Mouse (Mus musculus): ENCODE measurements around the gene Celsr1.

The Celsr1 gene

DNA sequence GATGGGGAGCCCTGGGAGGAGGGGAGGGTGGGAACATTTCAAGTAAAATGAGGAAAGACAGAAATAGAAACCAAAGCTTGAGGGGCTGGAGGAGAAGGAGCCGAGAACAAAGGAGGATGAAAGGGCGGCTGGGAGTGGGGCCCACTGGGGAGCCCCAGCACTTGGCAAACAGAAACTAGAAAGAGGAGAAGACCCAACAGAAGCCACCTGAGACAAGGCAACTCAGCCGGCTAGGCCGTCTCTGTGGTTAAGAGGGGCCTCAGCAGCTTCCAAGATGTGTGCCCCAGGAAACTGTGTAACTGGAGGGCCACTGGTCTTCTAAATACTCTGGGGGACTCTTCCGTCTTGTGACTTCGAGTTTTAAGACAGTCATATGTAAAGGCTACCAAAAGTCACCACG, 72.4 kb downstream of the Celsr1 start:
- no peak for DNase-seq (ENCODE audit: low spot score in 2 of 2)

GRCm38 (mm10) chr15:85956202-85956601, 77.4 kb downstream of the Celsr1 start:
- DNase-seq (ENCODE audit: low spot score in 2 of 2) = no peak

DNA sequence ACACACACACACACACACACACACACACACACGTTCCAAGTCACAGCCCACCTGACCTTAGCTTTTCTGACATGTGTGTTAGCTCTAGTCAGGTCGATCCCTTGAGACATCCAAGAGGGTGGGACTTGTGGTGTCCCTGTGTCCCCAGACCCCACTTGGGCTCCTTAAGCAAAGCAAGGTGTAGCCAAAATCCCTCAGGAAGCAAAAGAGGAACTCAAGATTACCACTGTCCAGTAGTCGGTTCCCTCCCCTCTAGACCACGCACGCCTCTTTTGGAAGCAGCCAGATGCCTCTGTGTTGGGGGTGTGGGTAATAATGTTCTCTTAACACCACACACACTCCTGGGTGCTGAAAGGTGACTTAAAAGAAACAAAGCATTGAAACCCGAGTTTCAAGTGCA, 80.1 kb downstream of the Celsr1 start:
- DNase-seq (ENCODE audit: low spot score in 2 of 2) = no peak

DNA sequence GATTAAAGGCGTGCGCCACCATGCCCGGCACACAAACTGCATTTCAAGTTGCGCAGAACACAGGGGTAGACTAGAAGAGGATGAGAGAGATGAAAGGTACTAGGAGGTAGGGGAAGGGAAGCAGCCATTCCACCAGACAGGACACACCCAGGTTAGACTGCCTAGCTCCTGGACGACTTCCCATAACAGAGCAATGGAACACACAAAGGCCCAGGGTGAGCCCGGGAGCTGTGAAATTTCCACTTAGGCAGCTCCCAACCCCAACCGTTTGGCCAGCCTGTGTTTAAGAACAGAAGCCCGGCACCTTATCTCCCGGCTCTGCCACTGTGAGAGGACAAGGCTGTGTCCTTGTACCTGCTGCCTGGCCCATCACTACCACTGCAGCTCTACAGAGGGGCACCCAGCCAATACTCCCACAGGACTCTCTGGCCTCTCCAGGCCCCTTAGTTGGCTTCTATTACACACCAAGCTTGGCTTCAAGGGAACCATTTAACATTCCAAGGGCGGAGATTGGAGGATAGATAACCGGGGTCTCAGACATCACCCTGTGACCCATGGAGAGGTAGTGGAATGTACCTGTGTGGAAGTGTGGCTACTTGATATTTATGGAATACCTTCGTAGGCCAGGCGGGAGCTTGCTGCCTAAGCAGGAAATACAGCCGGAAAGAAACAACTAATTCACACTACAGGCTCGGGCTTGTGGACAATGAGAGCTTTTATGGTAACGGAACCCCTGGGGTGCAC, 84.0 kb downstream of the Celsr1 start:
- DNase-seq (ENCODE audit: low spot score in 2 of 2) = no peak

- DNase-seq (ENCODE audit: low spot score in 2 of 2) = no peak
These were observed 85.6 kb downstream of the Celsr1 start for GRCm38 (mm10) chr15:85947967-85948366.

DNA sequence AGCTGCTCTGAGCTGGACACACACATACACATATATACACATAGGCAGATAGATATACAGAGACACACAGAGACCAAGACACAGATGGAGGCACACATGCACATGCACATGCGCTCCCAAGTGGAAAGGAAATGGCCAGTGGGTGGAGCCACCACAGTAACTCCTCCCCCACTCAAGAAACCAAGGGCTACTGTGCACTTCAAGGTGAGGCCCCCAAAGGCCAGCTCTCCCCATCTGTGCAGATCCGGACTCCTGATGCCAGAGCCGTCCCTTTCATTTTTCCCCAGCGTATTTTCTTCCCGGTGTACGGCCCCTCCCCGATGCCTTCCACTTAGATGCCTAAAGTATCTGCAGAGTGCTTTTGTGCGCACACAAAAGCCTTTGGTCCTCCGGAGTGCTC, 86.0 kb downstream of the Celsr1 start:
- DNase-seq (ENCODE audit: low spot score in 2 of 2) = no peak

DNA sequence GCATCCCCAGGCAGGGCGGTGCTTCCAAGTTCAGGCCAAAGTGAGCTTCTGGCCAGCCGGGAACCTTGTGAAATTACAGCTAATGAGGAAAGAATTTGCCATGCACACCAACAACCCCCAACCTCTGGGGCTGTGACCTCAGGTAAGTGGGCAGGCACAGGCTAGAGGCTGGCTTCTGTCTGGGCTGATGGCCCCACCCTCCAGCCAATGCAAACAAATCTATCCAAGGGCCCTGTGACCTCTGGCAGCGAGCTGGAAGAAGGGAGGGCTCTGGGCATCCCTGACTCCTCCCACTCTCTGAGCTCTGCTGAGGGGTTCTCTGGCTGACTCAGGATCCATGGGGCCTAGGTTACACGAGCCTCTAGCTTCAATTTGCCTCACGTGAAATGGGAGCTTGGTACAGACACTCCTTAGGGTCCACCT, 97.9 kb downstream of the Celsr1 start:
- no peak for DNase-seq (ENCODE audit: low spot score in 2 of 2)

DNA sequence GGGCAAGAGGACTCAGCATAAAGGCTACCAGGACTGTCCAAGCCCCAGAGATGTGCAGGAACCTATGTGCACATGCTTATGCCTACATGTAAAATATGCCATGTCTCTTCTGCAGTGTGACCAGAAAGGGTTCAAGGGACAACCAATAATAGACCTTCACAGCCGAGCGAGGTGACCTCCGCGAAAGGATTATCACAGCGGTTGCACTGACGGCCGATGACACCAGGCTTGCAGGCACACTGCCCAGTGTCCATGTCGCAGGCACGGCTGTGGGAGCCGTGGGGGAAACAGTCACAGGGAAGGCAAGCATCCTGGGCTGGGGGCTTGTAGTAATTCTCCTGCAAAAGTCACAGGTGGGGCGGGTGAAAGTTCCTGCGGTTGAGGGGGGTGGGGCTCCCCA, 105.4 kb downstream of the Celsr1 start:
- DNase-seq (ENCODE audit: low spot score in 2 of 2) = no peak

GRCm38 (mm10) chr15:85921855-85922254, 111.7 kb downstream of the Celsr1 start:
- DNase-seq (ENCODE audit: low spot score in 2 of 2) = no peak

- DNase-seq (ENCODE audit: low spot score in 2 of 2) = no peak
These were observed 113.7 kb downstream of the Celsr1 start for GRCm38 (mm10) chr15:85919892-85920248.

GRCm38 (mm10) chr15:85919191-85919891, 114.2 kb downstream of the Celsr1 start:
- DNase-seq (ENCODE audit: low spot score in 2 of 2) = no peak

GRCm38 (mm10) chr15:85913605-85914004, 120.0 kb downstream of the Celsr1 start:
- DNase-seq (ENCODE audit: low spot score in 2 of 2) = no peak

DNA sequence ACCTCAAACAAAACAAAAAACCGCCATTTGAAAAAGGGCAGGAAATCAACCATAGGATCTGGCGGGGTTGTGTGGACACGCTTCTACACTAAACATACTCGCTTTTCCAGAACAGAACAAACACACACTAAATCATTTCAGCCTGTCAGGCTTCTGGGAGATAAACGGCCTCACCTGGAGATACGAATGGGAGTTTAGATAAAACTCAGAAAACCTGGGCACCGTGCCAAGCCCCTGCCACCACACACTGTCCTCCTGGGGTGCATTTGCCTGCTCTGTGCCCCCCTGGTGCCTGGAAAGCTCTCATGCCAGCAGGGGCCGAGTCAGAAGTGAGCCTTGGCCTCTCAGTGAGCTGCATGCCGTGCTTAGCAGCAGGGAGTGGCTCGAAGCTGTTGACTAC, 123.6 kb downstream of the Celsr1 start:
- DNase-seq (ENCODE audit: low spot score in 2 of 2) = no peak

GRCm38 (mm10) chr15:85909492-85909829, 124.1 kb downstream of the Celsr1 start:
- no peak for DNase-seq (ENCODE audit: low spot score in 2 of 2)

- DNase-seq (ENCODE audit: low spot score in 2 of 2) = no peak
These were observed 124.7 kb downstream of the Celsr1 start for GRCm38 (mm10) chr15:85908660-85909491.

DNA sequence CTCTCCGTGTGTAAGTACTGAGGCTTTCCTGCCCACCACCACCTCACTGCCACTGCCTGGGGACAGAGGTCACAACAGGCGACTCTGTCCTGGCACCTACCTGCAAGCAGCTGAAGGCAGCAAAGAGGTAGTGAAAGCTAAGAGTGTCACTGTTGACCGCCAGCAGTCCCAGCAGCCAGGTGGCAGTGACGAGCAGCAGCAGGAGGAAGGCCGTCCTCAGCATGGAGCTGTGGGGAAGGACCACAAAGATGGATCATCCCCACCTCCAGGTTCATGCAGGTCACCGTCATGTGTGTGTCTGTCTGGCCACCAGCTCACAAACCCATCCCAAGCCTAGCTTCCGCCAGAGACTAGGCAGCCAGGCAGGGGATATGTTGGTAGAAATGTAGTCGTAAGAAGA, 129.8 kb downstream of the Celsr1 start:
- DNase-seq (ENCODE audit: low spot score in 2 of 2) = no peak

GRCm38 (mm10) chr15:85902505-85902904, 131.1 kb downstream of the Celsr1 start:
- no peak for DNase-seq (ENCODE audit: low spot score in 2 of 2)

DNA sequence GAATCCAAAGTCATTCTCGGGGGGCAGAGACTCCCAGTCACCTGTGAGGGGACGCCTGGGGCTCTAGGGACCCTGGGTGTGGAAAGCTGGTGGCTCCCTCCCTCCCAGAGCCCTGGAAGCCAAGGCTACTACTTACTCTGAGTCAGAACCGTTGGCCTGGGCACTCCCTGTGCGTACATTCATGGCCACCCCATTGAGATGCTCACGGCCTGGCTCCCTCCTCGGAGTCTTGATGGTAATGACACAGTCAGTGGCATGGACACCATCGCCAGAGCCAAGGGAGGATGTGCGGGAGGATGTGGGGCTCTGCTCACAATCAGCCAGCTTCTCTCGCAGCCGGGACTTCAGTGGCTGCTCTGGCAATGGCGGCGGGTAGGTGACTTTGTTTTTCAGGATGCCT, 132.8 kb downstream of the Celsr1 start:
- DNase-seq (ENCODE audit: low spot score in 2 of 2) = no peak

- DNase-seq (ENCODE audit: low spot score in 2 of 2) = no peak
These were observed 133.3 kb downstream of the Celsr1 start for GRCm38 (mm10) chr15:85900318-85900717.

GRCm38 (mm10) chr15:85899396-85899795, 134.2 kb downstream of the Celsr1 start:
- DNase-seq (ENCODE audit: low spot score in 2 of 2) = no peak

DNA sequence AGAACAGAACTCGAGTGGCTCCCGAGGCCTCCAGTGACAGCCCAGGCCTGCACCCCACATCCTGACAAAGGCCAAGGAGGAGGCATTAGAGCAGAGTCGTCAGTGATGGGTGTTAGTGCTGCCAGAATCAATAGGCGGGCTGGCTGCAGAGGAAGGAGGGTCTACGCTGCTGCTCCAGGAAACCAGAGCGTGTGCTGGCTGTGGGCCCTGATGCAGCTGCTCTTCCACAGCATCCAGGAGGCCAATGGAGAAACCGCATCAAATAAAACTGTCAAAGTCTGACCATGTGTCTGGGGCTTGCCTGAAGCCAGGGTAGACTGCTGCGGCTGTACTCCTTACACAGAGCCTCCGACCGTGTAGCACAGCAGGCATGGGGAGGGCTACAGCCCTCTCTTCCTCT, 136.5 kb downstream of the Celsr1 start:
- DNase-seq (ENCODE audit: low spot score in 2 of 2) = no peak

DNA sequence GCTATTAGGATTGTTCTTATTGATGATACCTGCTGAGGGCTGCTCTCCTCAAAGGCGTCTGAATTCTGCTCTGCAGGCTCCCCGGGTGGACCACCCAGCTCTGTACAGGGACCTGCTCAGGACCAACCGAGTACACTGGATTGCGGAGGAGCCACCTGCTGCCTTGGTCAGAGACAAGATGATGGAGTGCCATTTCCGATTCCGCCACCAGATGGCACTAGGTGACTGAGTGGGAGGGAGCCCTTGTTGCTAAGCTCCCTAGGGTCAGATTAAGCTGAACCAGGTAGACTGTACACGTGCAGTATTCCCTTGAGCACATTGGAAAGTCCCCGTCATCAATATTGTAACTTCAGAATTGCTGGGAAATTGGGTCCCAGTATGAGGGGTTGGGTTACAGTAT, 137.3 kb downstream of the Celsr1 start:
- peak; percentile 40 to 46 for DNase-seq (ENCODE audit: low spot score in 2 of 2)

GRCm38 (mm10) chr15:85893871-85894270, 139.7 kb downstream of the Celsr1 start:
- no peak for DNase-seq (ENCODE audit: low spot score in 2 of 2)

All from right cerebral cortex, postnatal 36 days (tissue).